Mouse (Mus musculus): Measurements from ENCODE around the gene Ovch2.
"Not testable (repeated sequence)": the region's sequence is repeated elsewhere in the genome, so short reads cannot be mapped to it uniquely, and the experiment has no call there.

Ovch2 gene

GRCm38 (mm10) chr7:107801108-107801507, at the start of gene Ovch2:
Ovch2 (minus strand) TSS chr7:107801208.
- in situ Hi-C loops (cut with MboI, MseI): no loop called here

GRCm38 (mm10) chr7:107847390-107847789, 46.4 kb upstream of the Ovch2 start, which contains the start of gene Olfr470:
Olfr470 (minus strand) TSS chr7:107847490.
- in situ Hi-C loops (cut with MboI, MseI): not testable (repeated sequence)

GRCm38 (mm10) chr7:107841719-107842118, 40.7 kb upstream of the Ovch2 start:
- in situ Hi-C loops (cut with MboI, MseI): no loop called here

- in situ Hi-C loops (cut with MboI, MseI): not testable (repeated sequence)
Observed at GRCm38 (mm10) chr7:107825441-107825840, 24.4 kb upstream of the Ovch2 start, which contains the start of gene Olfr469. Olfr469 (minus strand) TSS chr7:107825541.

GRCm38 (mm10) chr7:107823867-107824266, 22.9 kb upstream of the Ovch2 start:
- in situ Hi-C loops (cut with MboI, MseI): not testable (repeated sequence)

- in situ Hi-C loops (cut with MboI, MseI): no loop called here
Observed at GRCm38 (mm10) chr7:107819442-107819841, 18.4 kb upstream of the Ovch2 start.

- in situ Hi-C loops (cut with MboI, MseI): no loop called here
Observed at GRCm38 (mm10) chr7:107811963-107812362, 11.0 kb upstream of the Ovch2 start, which contains the start of gene Olfr467. Olfr467 (plus strand) TSS chr7:107812263.

GRCm38 (mm10) chr7:107802138-107802537, 1.1 kb upstream of the Ovch2 start:
- in situ Hi-C loops (cut with MboI, MseI): no loop called here

- in situ Hi-C loops (cut with MboI, MseI): no loop called here
Observed at GRCm38 (mm10) chr7:107796500-107796899, 4.5 kb downstream of the Ovch2 start.

GRCm38 (mm10) chr7:107787977-107788620, 12.9 kb downstream of the Ovch2 start:
- in situ Hi-C loops (cut with MboI, MseI): no loop called here

GRCm38 (mm10) chr7:107779611-107780010, 21.4 kb downstream of the Ovch2 start:
- in situ Hi-C loops (cut with MboI, MseI): no loop called here

GRCm38 (mm10) chr7:107778216-107778615, 22.8 kb downstream of the Ovch2 start:
- in situ Hi-C loops (cut with MboI, MseI): no loop called here

- in situ Hi-C loops (cut with MboI, MseI): no loop called here
Observed at GRCm38 (mm10) chr7:107770812-107771211, 30.2 kb downstream of the Ovch2 start.

- in situ Hi-C loops (cut with MboI, MseI): no loop called here
Observed at GRCm38 (mm10) chr7:107757308-107758151, 43.5 kb downstream of the Ovch2 start, which contains the start of gene Cyb5r2. Cyb5r2 (minus strand) TSS chr7:107758032.

- in situ Hi-C loops (cut with MboI, MseI): no loop called here
Observed at GRCm38 (mm10) chr7:107756748-107757147, 44.3 kb downstream of the Ovch2 start.

GRCm38 (mm10) chr7:107755905-107756304, 45.1 kb downstream of the Ovch2 start:
- in situ Hi-C loops (cut with MboI, MseI): no loop called here

GRCm38 (mm10) chr7:107752031-107752520, 48.9 kb downstream of the Ovch2 start:
- in situ Hi-C loops (cut with MboI, MseI): no loop called here

- in situ Hi-C loops (cut with MboI, MseI): loop anchor here (5.0 kb wide), 1 partner anchor 87 kb away; no protein-coding TSS in a partner anchor
Observed at GRCm38 (mm10) chr7:107749721-107750120, 51.3 kb downstream of the Ovch2 start.

GRCm38 (mm10) chr7:107749270-107749669, 51.7 kb downstream of the Ovch2 start:
- in situ Hi-C loops (cut with MboI, MseI): loop anchor here (5.0 kb wide), 1 partner anchor 87 kb away; no protein-coding TSS in a partner anchor

GRCm38 (mm10) chr7:107747954-107748353, 53.1 kb downstream of the Ovch2 start:
- in situ Hi-C loops (cut with MboI, MseI): loop anchor here (5.0 kb wide), 1 partner anchor 86 kb away; no protein-coding TSS in a partner anchor

- in situ Hi-C loops (cut with MboI, MseI): loop anchor here (5.0 kb wide), 1 partner anchor 85 kb away; no protein-coding TSS in a partner anchor
Observed at GRCm38 (mm10) chr7:107747476-107747875, 53.5 kb downstream of the Ovch2 start.

GRCm38 (mm10) chr7:107746036-107746435, 55.0 kb downstream of the Ovch2 start:
- in situ Hi-C loops (cut with MboI, MseI): loop anchor here (5.0 kb wide), 1 partner anchor 84 kb away; no protein-coding TSS in a partner anchor

Data from T-helper 2 cell (primary cell).